Mouse (Mus musculus) CH12.LX (cell line): Measurements from ENCODE around the gene Pmvk.

ENCODE experiments used
- CHD1 ChIP-seq: IDR thresholded peaks from 2 replicates; pipeline ENCODE4 v1.6.1; 2012; ENCODE audit warnings: low read depth, low read length, improper control_type of control experiment, inconsistent platforms
- CTCF ChIP-seq, 2 experiments: IDR thresholded peaks in 1 of 2; conservative IDR thresholded peaks in 1 of 2; 2 replicates each; pipeline ENCODE4 v1.5.1; 2011 to 2012; ENCODE audit warnings: low read depth in 2 of 2, low read length in 2 of 2, improper control_type of control experiment in 1 of 2, inconsistent platforms in 1 of 2, mild to moderate bottlenecking in 1 of 2, moderate library complexity in 1 of 2
- ETS1 ChIP-seq: conservative IDR thresholded peaks from 2 replicates; pipeline ENCODE4 v1.6.1; 2012; ENCODE audit warnings: low read depth, mild to moderate bottlenecking, inconsistent platforms, low read length, improper control_type of control experiment, moderate library complexity
- GABPA ChIP-seq: IDR thresholded peaks from 2 replicates; pipeline ENCODE4 v1.6.1; 2012; ENCODE audit warnings: low read depth, low read length, improper control_type of control experiment, inconsistent platforms; ENCODE audit not compliant: insufficient replicate concordance
- MAX ChIP-seq: IDR thresholded peaks from 2 replicates; pipeline ENCODE4 v1.6.1; 2011; ENCODE audit warnings: low read length, improper control_type of control experiment
- MXI1 ChIP-seq: IDR thresholded peaks from 2 replicates; pipeline ENCODE4 v1.6.1; 2011; ENCODE audit warnings: mild to moderate bottlenecking, low read depth, low read length, improper control_type of control experiment
- POLR2A ChIP-seq: IDR thresholded peaks from 2 replicates; pipeline ENCODE4 v1.6.1; 2011; ENCODE audit warnings: low read depth, mild to moderate bottlenecking, improper control_type of control experiment, low read length
- RCOR1 ChIP-seq: conservative IDR thresholded peaks from 2 replicates; pipeline ENCODE4 v1.6.1; 2012; ENCODE audit warnings: low read depth, mild to moderate bottlenecking, inconsistent platforms, low read length, improper control_type of control experiment
- SIN3A ChIP-seq: IDR thresholded peaks from 2 replicates; pipeline ENCODE4 v1.6.1; 2012; ENCODE audit warnings: low read length, improper control_type of control experiment, inconsistent platforms
- SMC3 ChIP-seq: IDR thresholded peaks from 2 replicates; pipeline ENCODE4 v1.6.1; 2011; ENCODE audit warnings: low read depth, low read length, improper control_type of control experiment
- USF1 ChIP-seq: IDR thresholded peaks from 2 replicates; pipeline ENCODE4 v1.6.1; 2014; ENCODE audit warnings: low read depth, mild to moderate bottlenecking, inconsistent platforms, low read length, improper control_type of control experiment
- USF2 ChIP-seq: conservative IDR thresholded peaks from 2 replicates; pipeline ENCODE4 v1.6.1; 2011; ENCODE audit warnings: low read depth, low read length, improper control_type of control experiment
- ZNF384 ChIP-seq: IDR thresholded peaks from 2 replicates; pipeline ENCODE4 v1.6.1; 2012; ENCODE audit warnings: low read depth, low read length, improper control_type of control experiment, inconsistent platforms

DNA sequence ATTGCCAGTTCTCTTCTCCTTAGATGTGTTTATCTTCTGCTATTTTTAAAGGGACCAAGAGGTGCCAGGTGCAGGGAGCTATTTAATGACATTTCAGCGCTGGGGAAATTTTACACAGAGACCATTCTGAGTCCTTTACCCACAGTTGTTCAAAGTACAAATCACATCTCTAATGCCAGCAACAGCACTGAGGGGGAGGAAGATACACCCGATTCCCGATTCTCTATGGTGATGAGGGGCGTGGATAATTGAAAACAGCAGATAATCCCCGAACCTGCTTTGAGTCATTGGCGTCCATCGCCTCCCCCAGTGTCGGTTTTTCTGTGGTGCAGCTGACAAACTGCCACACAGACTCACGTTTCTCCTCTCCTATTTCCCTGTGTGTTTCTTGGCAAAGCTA lies 53.7 kb downstream of the Pmvk start:
- TF ChIP-seq MXI1 (no peak), CTCF (conservative IDR thresholded peaks at IDR 0.05 in 1 of 2, IDR thresholded peaks at IDR 0.05 in 1 of 2; ENCODE audit: low read depth in 2 of 2, low read length in 2 of 2) (no peak), SMC3 (no peak), POLR2A (no peak), RCOR1 (no peak), ZNF384 (no peak), USF1 (no peak), USF2 (no peak), ETS1 (no peak), CHD1 (no peak), GABPA (no peak), MAX (no peak), SIN3A (no peak)
